Mouse (Mus musculus) small intestine, adult 2 months (tissue): ENCODE measurements around the gene Vdac2. TPM values are rescaled to one million over a fixed set of nuclear protein-coding genes. Genes with fewer than 3 reads are reported as not detected.

Experiments used
- H3K27ac ChIP-seq: fragments of 200-500 bp; 2 replicates; pipeline ENCODE4 v1.5.1; 2012; ENCODE audit warnings: low read depth, low read length, control low read depth, inconsistent platforms; ENCODE audit not compliant: insufficient read depth
- H3K27me3 ChIP-seq: fragments of 200-500 bp; 2 replicates; pipeline ENCODE4 v1.6.1; 2012; ENCODE audit warnings: mild to moderate bottlenecking, moderate library complexity, low read length, inconsistent platforms; ENCODE audit not compliant: control insufficient read depth, insufficient read depth
- H3K36me3 ChIP-seq: fragments of 200-500 bp; 2 replicates; pipeline ENCODE4 v1.6.1; 2012; ENCODE audit warnings: mild to moderate bottlenecking, low read length, control low read depth, inconsistent platforms; ENCODE audit not compliant: control insufficient read depth, insufficient read depth
- H3K4me1 ChIP-seq: fragments of 200-500 bp; 2 replicates; pipeline ENCODE4 v1.6.1; 2012; ENCODE audit warnings: low read length, inconsistent platforms, mixed read lengths; ENCODE audit not compliant: control insufficient read depth, insufficient read depth, insufficient read length
- H3K4me3 ChIP-seq: fragments of 200-500 bp; 2 replicates; pipeline ENCODE4 v1.5.1; 2012; ENCODE audit warnings: low read depth, mild to moderate bottlenecking, control low read depth, inconsistent platforms, low read length, moderate library complexity
- CTCF ChIP-seq: fragments of 200-500 bp; IDR thresholded peaks from 2 replicates; pipeline ENCODE4 v1.5.1; 2012; ENCODE audit warnings: low read depth, mild to moderate bottlenecking, control low read depth, inconsistent platforms, low read length, moderate library complexity, mixed read lengths; ENCODE audit not compliant: insufficient replicate concordance, insufficient read length; ENCODE audit errors: extremely low read depth
- POLR2A ChIP-seq: fragments of 200-500 bp; IDR thresholded peaks from 2 replicates; pipeline ENCODE4 v1.6.1; 2012; ENCODE audit warnings: low read depth, mild to moderate bottlenecking, control low read depth, inconsistent platforms, low read length, moderate library complexity
- WGBS: fragments of 180-500 bp; shearing (Covaris S2); methylation state at CpG from one replicate; pipeline ENCODE4 v1.1.7; 2018; 5-methylcytosine and 5-hydroxymethylcytosine counted together
- polyA plus RNA-seq: library from polyadenylated mRNA; depleted of rRNA; stranded (reverse); fragments of >200 nt; gene quantifications from 2 replicates; pipeline ENCODE4 v1.2.3, GENCODE M21; 2012; rRNA removed

Gene Vdac2
- polyA plus RNA-seq, 1 experiment: 371 TPM

GRCm38 (mm10) chr14:21891581-21892340 lies 66.7 kb downstream of the Vdac2 start:
- Histone ChIP-seq H3K4me1 (no peaks in the 10 kb centered on the region), H3K4me3 (no peak overlapping the region), H3K27ac (no peak overlapping the region), H3K27me3 (no peaks in the 10 kb centered on the region), H3K36me3 (no peaks in the 10 kb centered on the region)
- TF ChIP-seq POLR2A (no peak), CTCF (no peak)
- WGBS: 25% methylated on average over 15 of the region's 15 CpGs

DNA sequence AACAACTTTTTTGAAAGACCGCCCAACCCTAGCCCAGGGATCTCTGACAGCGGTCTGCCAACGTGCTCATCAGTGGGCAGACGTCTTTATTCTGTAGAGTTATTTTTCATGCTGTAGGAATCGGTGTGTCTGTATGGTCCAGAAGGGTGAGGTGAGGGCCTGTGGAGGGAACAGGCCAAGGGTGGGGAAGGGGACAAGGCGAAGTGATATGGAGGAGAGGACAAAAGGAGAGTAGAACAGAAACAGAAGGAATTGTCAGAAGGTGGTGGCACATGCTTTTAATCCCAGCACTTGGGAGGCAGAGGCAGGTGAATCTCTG lies 67.3 kb downstream of the Vdac2 start:
- no peak for TF ChIP-seq CTCF
- TF ChIP-seq POLR2A: no peak
- Histone ChIP-seq H3K4me3 (no peak overlapping the region), H3K27ac (no peak overlapping the region), H3K27me3 (no peaks in the 10 kb centered on the region), H3K36me3 (no peaks in the 10 kb centered on the region), H3K4me1 (no peaks in the 10 kb centered on the region)
- WGBS: 79% methylated on average over 6 of the region's 6 CpGs

Other genes with a start within 250 kb of the Vdac2 start
- gene Dupd1, start 110.7 kb upstream of the Vdac2 start, polyA plus RNA-seq: not detected in 2 replicates
- gene Samd8, start 74.7 kb upstream of the Vdac2 start, polyA plus RNA-seq: 13.7 and 30.6 TPM in 2 replicates
- 0.60 and 2.6 TPM in 2 replicates for gene Dusp13, start 74.1 kb upstream of the Vdac2 start, polyA plus RNA-seq
- gene Comtd1, start 23.7 kb downstream of the Vdac2 start, polyA plus RNA-seq: 58.7 and 137 TPM in 2 replicates
- 18.2 and 22.7 TPM in 2 replicates for gene Zfp503, start 164.4 kb downstream of the Vdac2 start, polyA plus RNA-seq
- gene Lrmda, start 194.5 kb downstream of the Vdac2 start, polyA plus RNA-seq: 0.34 TPM in 1 of 2 replicates, not detected in the other